Mouse (Mus musculus): Measurements from ENCODE around the gene Trabd2b. TPM values are rescaled to one million over a fixed set of nuclear protein-coding genes. Genes with fewer than 3 reads are reported as not detected.

Trabd2b gene
- polyA plus RNA-seq, 1 experiment: 1.5 TPM

- no peak for TF ChIP-seq CTCF (IDR thresholded peaks at IDR 0.05; ENCODE audit: borderline replicate concordance, extremely low read depth, insufficient read depth, insufficient read length)
- TF ChIP-seq POLR2A (IDR thresholded peaks at IDR 0.05; ENCODE audit: borderline replicate concordance, extremely low read depth, insufficient read depth, insufficient read length, poor library complexity, severe bottlenecking): no peak
- no peak for DNase-seq (ENCODE audit: low read depth)
Measured at GRCm38 (mm10) chr4:114469881-114470280, 63.4 kb downstream of the Trabd2b start.

GRCm38 (mm10) chr4:114472143-114472542 is 65.6 kb downstream of the Trabd2b start:
- TF ChIP-seq CTCF (IDR thresholded peaks at IDR 0.05; ENCODE audit: borderline replicate concordance, extremely low read depth, insufficient read depth, insufficient read length): no peak
- TF ChIP-seq POLR2A (IDR thresholded peaks at IDR 0.05; ENCODE audit: borderline replicate concordance, extremely low read depth, insufficient read depth, insufficient read length, poor library complexity, severe bottlenecking): no peak

GRCm38 (mm10) chr4:114476316-114476715 is 69.8 kb downstream of the Trabd2b start:
- TF ChIP-seq POLR2A (IDR thresholded peaks at IDR 0.05; ENCODE audit: borderline replicate concordance, extremely low read depth, insufficient read depth, insufficient read length, poor library complexity, severe bottlenecking) (no peak), CTCF (IDR thresholded peaks at IDR 0.05; ENCODE audit: borderline replicate concordance, extremely low read depth, insufficient read depth, insufficient read length) (no peak)
- DNase-seq (ENCODE audit: low read depth): no peak

More at GRCm38 (mm10) chr4:114472143-114472542, 65.6 kb downstream of the Trabd2b start:
- DNase-seq (ENCODE audit: low read depth): no peak

- peak; percentile 77 for DNase-seq (ENCODE audit: low read depth)
- TF ChIP-seq POLR2A (IDR thresholded peaks at IDR 0.05; ENCODE audit: borderline replicate concordance, extremely low read depth, insufficient read depth, insufficient read length, poor library complexity, severe bottlenecking) (no peak), CTCF (IDR thresholded peaks at IDR 0.05; ENCODE audit: borderline replicate concordance, extremely low read depth, insufficient read depth, insufficient read length) (no peak)
Measured at GRCm38 (mm10) chr4:114477082-114477771, 70.7 kb downstream of the Trabd2b start.

- DNase-seq (ENCODE audit: low read depth): peak; percentile 73
- TF ChIP-seq CTCF (IDR thresholded peaks at IDR 0.05; ENCODE audit: borderline replicate concordance, extremely low read depth, insufficient read depth, insufficient read length) (no peak), POLR2A (IDR thresholded peaks at IDR 0.05; ENCODE audit: borderline replicate concordance, extremely low read depth, insufficient read depth, insufficient read length, poor library complexity, severe bottlenecking) (no peak)
Measured at GRCm38 (mm10) chr4:114481518-114481917, 75.0 kb downstream of the Trabd2b start.

- DNase-seq (ENCODE audit: low read depth): no peak
- no peak for TF ChIP-seq CTCF (IDR thresholded peaks at IDR 0.05; ENCODE audit: borderline replicate concordance, extremely low read depth, insufficient read depth, insufficient read length)
Measured at GRCm38 (mm10) chr4:114484173-114484572, 77.6 kb downstream of the Trabd2b start.

GRCm38 (mm10) chr4:114485996-114486395 is 79.5 kb downstream of the Trabd2b start:
- DNase-seq (ENCODE audit: low read depth): no peak
- TF ChIP-seq CTCF (IDR thresholded peaks at IDR 0.05; ENCODE audit: borderline replicate concordance, extremely low read depth, insufficient read depth, insufficient read length): no peak

- DNase-seq (ENCODE audit: low read depth): peak; percentile 47
- TF ChIP-seq CTCF (IDR thresholded peaks at IDR 0.05; ENCODE audit: borderline replicate concordance, extremely low read depth, insufficient read depth, insufficient read length): no peak
- no peak for TF ChIP-seq POLR2A (IDR thresholded peaks at IDR 0.05; ENCODE audit: borderline replicate concordance, extremely low read depth, insufficient read depth, insufficient read length, poor library complexity, severe bottlenecking)
Measured at GRCm38 (mm10) chr4:114486885-114487531, 80.5 kb downstream of the Trabd2b start.

GRCm38 (mm10) chr4:114487701-114488100 is 81.2 kb downstream of the Trabd2b start:
- no peak for DNase-seq (ENCODE audit: low read depth)
- TF ChIP-seq CTCF (IDR thresholded peaks at IDR 0.05; ENCODE audit: borderline replicate concordance, extremely low read depth, insufficient read depth, insufficient read length): no peak
- no peak for TF ChIP-seq POLR2A (IDR thresholded peaks at IDR 0.05; ENCODE audit: borderline replicate concordance, extremely low read depth, insufficient read depth, insufficient read length, poor library complexity, severe bottlenecking)

GRCm38 (mm10) chr4:114492157-114492556 is 85.6 kb downstream of the Trabd2b start:
- TF ChIP-seq POLR2A (IDR thresholded peaks at IDR 0.05; ENCODE audit: borderline replicate concordance, extremely low read depth, insufficient read depth, insufficient read length, poor library complexity, severe bottlenecking) (no peak), CTCF (IDR thresholded peaks at IDR 0.05; ENCODE audit: borderline replicate concordance, extremely low read depth, insufficient read depth, insufficient read length) (no peak)
- no peak for DNase-seq (ENCODE audit: low read depth)

- TF ChIP-seq CTCF (IDR thresholded peaks at IDR 0.05; ENCODE audit: borderline replicate concordance, extremely low read depth, insufficient read depth, insufficient read length): no peak
- no peak for TF ChIP-seq POLR2A (IDR thresholded peaks at IDR 0.05; ENCODE audit: borderline replicate concordance, extremely low read depth, insufficient read depth, insufficient read length, poor library complexity, severe bottlenecking)
- no peak for DNase-seq (ENCODE audit: low read depth)
Measured at GRCm38 (mm10) chr4:114494035-114494434, 87.5 kb downstream of the Trabd2b start.
